Mouse (Mus musculus) adipocyte (in vitro differentiated cells): ENCODE measurements around the gene Gpc6.

Experiments used
- DNase-seq: peaks from one replicate; pipeline ENCODE4 v3.0.0-alpha.2; 2016; ENCODE audit warnings: low spot score

The Gpc6 gene

GRCm38 (mm10) chr14:117061527-117061926 is 136.4 kb downstream of the Gpc6 start:
- no peak for DNase-seq

GRCm38 (mm10) chr14:117068179-117068578 is 143.1 kb downstream of the Gpc6 start:
- no peak for DNase-seq

- peak; percentile 5 for DNase-seq
Observed at GRCm38 (mm10) chr14:117070470-117071085, 145.5 kb downstream of the Gpc6 start.

- no peak for DNase-seq
Observed at GRCm38 (mm10) chr14:117093586-117093985, 168.5 kb downstream of the Gpc6 start.

- DNase-seq = no peak
Observed at GRCm38 (mm10) chr14:117106900-117107299, 181.8 kb downstream of the Gpc6 start.

GRCm38 (mm10) chr14:117113153-117113552 is 188.0 kb downstream of the Gpc6 start:
- DNase-seq = peak; percentile 50

- peak; percentile 53 for DNase-seq
Observed at GRCm38 (mm10) chr14:117122036-117122435, 196.9 kb downstream of the Gpc6 start.

GRCm38 (mm10) chr14:117130334-117130733 is 205.2 kb downstream of the Gpc6 start:
- peak; percentile 63 for DNase-seq

- peak; percentile 23 for DNase-seq
Observed at GRCm38 (mm10) chr14:117131324-117131723, 206.2 kb downstream of the Gpc6 start.

GRCm38 (mm10) chr14:117141077-117141848 is 216.1 kb downstream of the Gpc6 start:
- DNase-seq = no peak

GRCm38 (mm10) chr14:117146089-117146488 is 221.0 kb downstream of the Gpc6 start:
- peak; percentile 60 for DNase-seq

- DNase-seq = peak; percentile 75
Observed at GRCm38 (mm10) chr14:117146665-117147064, 221.6 kb downstream of the Gpc6 start.

- no peak for DNase-seq
Observed at GRCm38 (mm10) chr14:117151621-117152020, 226.5 kb downstream of the Gpc6 start.

GRCm38 (mm10) chr14:117155884-117156465 is 230.9 kb downstream of the Gpc6 start:
- no peak for DNase-seq

- DNase-seq = no peak
Observed at GRCm38 (mm10) chr14:117157426-117157825, 232.3 kb downstream of the Gpc6 start.

GRCm38 (mm10) chr14:117166350-117166749 is 241.2 kb downstream of the Gpc6 start:
- DNase-seq = no peak

- no peak for DNase-seq
Observed at GRCm38 (mm10) chr14:117193364-117193763, 268.2 kb downstream of the Gpc6 start.

- DNase-seq = no peak
Observed at GRCm38 (mm10) chr14:117202012-117202411, 276.9 kb downstream of the Gpc6 start.

GRCm38 (mm10) chr14:117203960-117204359 is 278.8 kb downstream of the Gpc6 start:
- DNase-seq = no peak

GRCm38 (mm10) chr14:117214373-117214772 is 289.3 kb downstream of the Gpc6 start:
- DNase-seq = no peak

- peak; percentile 23 for DNase-seq
Observed at GRCm38 (mm10) chr14:117226920-117227319, 301.8 kb downstream of the Gpc6 start.

- DNase-seq = no peak
Observed at GRCm38 (mm10) chr14:117230476-117230875, 305.4 kb downstream of the Gpc6 start.

- no peak for DNase-seq
Observed at GRCm38 (mm10) chr14:117238226-117238625, 313.1 kb downstream of the Gpc6 start.
